Mouse (Mus musculus) neural tube, embryonic 14.5 days (tissue): ENCODE measurements around the gene Pmpca. TPM values are rescaled to one million over a fixed set of nuclear protein-coding genes. Genes with fewer than 3 reads are reported as not detected.

ENCODE experiments used
- ATAC-seq: fragments of 200-750 bp; cut with Nextera tagmentation; 2 replicates; pipeline ENCODE4 v1.8.0; 2017; ENCODE audit warnings: low read depth, mild to moderate bottlenecking, moderate TSS enrichment, moderate library complexity
- H3K27ac ChIP-seq: fragments of 300-500 bp; sonication (generic); 2 replicates; pipeline ENCODE4 v1.5.1; 2014; ENCODE audit warnings: low read depth, mild to moderate bottlenecking, control low read depth, low read length, moderate library complexity, mixed read lengths
- H3K27me3 ChIP-seq: fragments of 300-500 bp; sonication (generic); 2 replicates; pipeline ENCODE4 v1.6.1; 2014; ENCODE audit warnings: low read length; ENCODE audit not compliant: control insufficient read depth, insufficient read depth
- H3K36me3 ChIP-seq: fragments of 300-500 bp; sonication (generic); 2 replicates; pipeline ENCODE4 v1.6.1; 2014; ENCODE audit warnings: low read length, mixed read lengths; ENCODE audit not compliant: control insufficient read depth, insufficient read depth
- H3K4me1 ChIP-seq: fragments of 300-500 bp; sonication (generic); 2 replicates; pipeline ENCODE4 v1.6.1; 2014; ENCODE audit warnings: low read length; ENCODE audit not compliant: control insufficient read depth, insufficient read depth
- H3K4me2 ChIP-seq: fragments of 300-500 bp; sonication (generic); 2 replicates; pipeline ENCODE4 v1.6.1; 2014; ENCODE audit warnings: mild to moderate bottlenecking, low read depth, low read length, control low read depth
- H3K4me3 ChIP-seq: fragments of 300-500 bp; sonication (generic); 2 replicates; pipeline ENCODE4 v1.5.1; 2014; ENCODE audit warnings: low read depth, low read length, control low read depth, mixed read lengths
- H3K9ac ChIP-seq: fragments of 300-500 bp; sonication (generic); replicated peaks from 2 replicates; pipeline ENCODE4 v1.6.1; 2014; ENCODE audit warnings: low read depth, mild to moderate bottlenecking, control low read depth, low read length, mixed read lengths
- H3K9me3 ChIP-seq: fragments of 300-500 bp; sonication (generic); 2 replicates; pipeline ENCODE4 v1.6.1; 2016; ENCODE audit warnings: low read length; ENCODE audit not compliant: control insufficient read depth
- whole genome bisulfite sequencing: fragments of 180-500 bp; shearing (Covaris S2); extraction: QIAGEN DNeasy Blood & Tissue Kit; methylation state at CpG from one replicate; pipeline ENCODE4 v1.1.7; 2014; 5-methylcytosine and 5-hydroxymethylcytosine counted together
- polyA plus RNA-seq: library from polyadenylated mRNA; unstranded; fragments of >200 nt; fragmentation: Nextera tagmentation; extraction: Ambion mirVana; gene quantifications from 2 replicates; pipeline ENCODE4 v1.2.1, GENCODE M21; 2014

Gene Pmpca
- polyA plus RNA-seq, 1 experiment from 2014 or later, result 76.4 TPM

DNA sequence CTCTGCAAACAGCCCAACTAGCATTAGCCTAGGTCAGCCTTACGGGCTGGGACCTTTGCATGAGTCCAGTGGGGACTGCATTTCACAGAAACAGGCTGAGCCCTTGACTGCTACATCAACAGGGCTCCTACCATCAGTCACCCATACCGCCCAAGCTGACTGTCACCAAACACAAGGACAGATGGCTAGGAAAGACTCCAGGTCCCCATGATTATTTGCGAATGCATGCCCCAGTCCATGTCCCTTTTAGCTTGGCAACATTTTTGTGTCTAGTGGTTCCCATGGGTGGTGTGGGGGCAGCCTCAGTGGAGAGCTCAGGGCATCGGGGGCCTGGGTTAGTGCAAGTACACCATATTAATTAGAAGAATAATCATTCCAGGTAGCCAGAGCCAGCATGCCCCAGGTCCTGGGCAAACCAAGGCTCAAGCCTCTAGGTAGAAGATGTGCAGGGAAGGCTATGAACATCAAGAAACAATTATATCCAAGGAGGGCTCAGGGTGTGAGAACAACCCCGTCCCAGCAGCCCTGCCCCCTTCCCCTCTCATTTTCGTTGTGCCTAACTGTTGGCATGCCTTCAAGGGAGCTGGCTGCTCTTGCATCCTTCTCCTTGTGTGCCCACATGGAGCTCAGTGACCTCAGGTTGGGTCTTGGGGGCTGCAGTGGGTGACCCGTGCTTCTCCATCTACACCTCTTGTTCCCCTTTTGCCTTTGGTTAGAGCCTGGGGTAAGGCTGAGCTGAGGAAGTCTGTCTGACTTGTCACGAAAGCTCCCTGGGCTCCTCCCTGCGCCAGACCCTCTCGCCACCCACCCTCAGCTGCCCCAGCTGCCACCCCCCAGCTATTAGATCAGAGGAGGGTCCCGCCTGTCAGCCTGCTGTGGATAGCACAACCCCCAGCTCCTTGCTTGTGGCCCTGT is 35.8 kb upstream of the Pmpca start:
- peak overlapping the region; percentile 95 for H3K4me2 ChIP-seq
- H3K27ac ChIP-seq, result no peak overlapping the region
- H3K4me1 ChIP-seq, result peaks cover 22% of the 10 kb centered on the region
- H3K4me3 ChIP-seq, result peak overlapping the region; percentile 76
- 0 out of 2 replicates have a peak, but pooled peaks cover 9% of the 10 kb centered on the region for H3K36me3 ChIP-seq
- peak overlapping the region; percentile 96 for H3K9ac ChIP-seq
- 87% methylated on average over 11 of the region's 11 CpGs for WGBS
- no peaks in the 10 kb centered on the region for H3K9me3 ChIP-seq
- H3K27me3 ChIP-seq, result no peaks in the 10 kb centered on the region
- ATAC-seq, result no peak

DNA sequence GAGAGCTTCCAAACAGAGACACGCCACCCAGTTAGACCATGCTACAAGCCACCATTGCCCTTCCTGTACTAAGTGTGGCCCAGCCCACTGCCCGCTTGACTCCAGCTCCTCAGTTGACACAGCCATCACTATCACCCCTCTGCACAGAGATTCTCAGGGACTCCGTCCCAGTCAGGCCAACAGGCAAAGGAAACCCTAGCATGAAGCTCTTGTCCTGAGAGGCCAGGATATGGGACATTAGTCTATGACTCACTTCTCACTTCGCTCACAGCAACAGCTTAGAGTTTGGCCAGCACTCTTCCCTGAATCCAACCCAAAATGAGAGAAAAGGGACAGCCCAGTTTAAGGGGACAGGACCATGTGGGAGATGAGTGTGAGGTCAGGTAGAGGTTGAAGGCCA is 34.7 kb upstream of the Pmpca start:
- no peaks in the 10 kb centered on the region for H3K27me3 ChIP-seq
- no peak overlapping the region for H3K4me2 ChIP-seq
- H3K27ac ChIP-seq, result no peak overlapping the region
- no peak overlapping the region for H3K9ac ChIP-seq
- no peaks in the 10 kb centered on the region for H3K36me3 ChIP-seq
- H3K4me1 ChIP-seq, result peaks cover 22% of the 10 kb centered on the region
- H3K9me3 ChIP-seq, result no peaks in the 10 kb centered on the region
- no peak for ATAC-seq
- 94% methylated on average over 4 of the region's 4 CpGs for WGBS
- no peak overlapping the region for H3K4me3 ChIP-seq

DNA sequence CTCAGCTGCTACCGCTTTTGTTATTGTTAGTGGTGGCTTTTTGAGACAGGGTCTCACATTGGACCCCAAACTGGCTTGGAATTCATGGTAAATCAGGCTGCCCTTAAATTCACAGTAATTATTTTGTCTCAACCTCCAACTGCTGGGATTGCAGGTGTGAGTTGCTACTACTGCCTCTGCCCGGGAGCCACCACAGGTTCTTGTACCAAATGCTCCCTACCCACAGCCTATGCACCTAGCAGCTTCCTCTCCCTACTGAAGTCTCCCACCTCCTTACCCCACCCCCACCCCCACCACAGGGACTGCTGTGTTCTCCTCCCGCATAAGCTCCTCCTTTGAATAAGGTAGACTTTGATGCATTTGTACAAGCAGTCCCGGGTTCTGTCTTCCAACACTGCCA is 32.9 kb upstream of the Pmpca start:
- Histone ChIP-seq H3K36me3 (no peaks in the 10 kb centered on the region), H3K27ac (no peak overlapping the region), H3K4me2 (no peak overlapping the region), H3K27me3 (no peaks in the 10 kb centered on the region), H3K9me3 (no peaks in the 10 kb centered on the region), H3K4me1 (peaks cover 13% of the 10 kb centered on the region), H3K4me3 (no peak overlapping the region), H3K9ac (no peak overlapping the region)
- WGBS, result 87% methylated on average over 4 of the region's 4 CpGs
- ATAC-seq, result no peak

DNA sequence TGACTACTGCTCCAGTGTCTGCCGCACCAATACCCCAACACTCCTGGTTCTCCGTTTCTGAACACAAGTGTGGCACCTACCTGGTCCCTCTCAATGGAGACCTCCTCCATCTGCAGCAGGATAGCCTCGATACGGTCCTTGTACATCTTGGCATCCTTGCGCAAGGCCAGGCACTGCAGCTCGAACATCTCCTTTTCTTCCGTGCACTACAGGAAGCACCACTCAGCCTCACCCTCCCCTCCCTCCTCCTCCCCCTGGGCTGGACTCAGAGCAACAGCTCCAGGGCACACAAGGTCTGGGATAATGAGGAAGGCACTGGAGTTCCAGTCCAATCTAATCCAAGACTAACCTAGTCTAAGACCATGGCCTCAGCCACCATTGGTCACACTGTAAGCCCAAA is 32.5 kb upstream of the Pmpca start:
- Histone ChIP-seq H3K27ac (no peak overlapping the region), H3K4me2 (no peak overlapping the region), H3K9me3 (no peaks in the 10 kb centered on the region), H3K4me3 (no peak overlapping the region), H3K9ac (no peak overlapping the region), H3K4me1 (peaks cover 12% of the 10 kb centered on the region), H3K27me3 (no peaks in the 10 kb centered on the region), H3K36me3 (no peaks in the 10 kb centered on the region)
- 80% methylated on average over 7 of the region's 7 CpGs for WGBS
- no peak for ATAC-seq

DNA sequence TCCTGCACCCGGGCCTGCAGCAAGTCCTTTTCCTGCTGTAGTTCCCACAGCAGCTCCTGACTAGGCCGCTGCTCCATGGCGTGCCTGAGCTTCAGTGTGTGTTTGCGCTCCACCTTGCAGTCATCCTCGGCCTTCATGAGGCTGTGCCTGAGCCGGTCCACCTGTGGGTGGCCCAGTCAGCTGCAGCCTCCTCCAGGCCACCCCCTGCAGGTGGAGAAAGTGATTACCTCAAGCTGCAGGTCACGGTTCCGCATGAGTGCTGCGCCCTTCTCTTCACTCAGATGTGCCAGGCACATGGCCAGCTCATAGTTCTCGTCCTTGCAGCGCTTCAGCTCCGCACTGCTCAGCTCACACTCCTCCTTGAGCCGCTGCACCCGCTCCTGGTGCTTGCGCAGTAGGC is 31.7 kb upstream of the Pmpca start:
- Histone ChIP-seq H3K4me3 (no peak overlapping the region), H3K36me3 (no peaks in the 10 kb centered on the region), H3K4me1 (peaks cover 12% of the 10 kb centered on the region), H3K27ac (no peak overlapping the region), H3K27me3 (no peaks in the 10 kb centered on the region), H3K4me2 (no peak overlapping the region), H3K9ac (no peak overlapping the region), H3K9me3 (no peaks in the 10 kb centered on the region)
- 61% methylated on average over 15 of the region's 15 CpGs for WGBS
- no peak for ATAC-seq

DNA sequence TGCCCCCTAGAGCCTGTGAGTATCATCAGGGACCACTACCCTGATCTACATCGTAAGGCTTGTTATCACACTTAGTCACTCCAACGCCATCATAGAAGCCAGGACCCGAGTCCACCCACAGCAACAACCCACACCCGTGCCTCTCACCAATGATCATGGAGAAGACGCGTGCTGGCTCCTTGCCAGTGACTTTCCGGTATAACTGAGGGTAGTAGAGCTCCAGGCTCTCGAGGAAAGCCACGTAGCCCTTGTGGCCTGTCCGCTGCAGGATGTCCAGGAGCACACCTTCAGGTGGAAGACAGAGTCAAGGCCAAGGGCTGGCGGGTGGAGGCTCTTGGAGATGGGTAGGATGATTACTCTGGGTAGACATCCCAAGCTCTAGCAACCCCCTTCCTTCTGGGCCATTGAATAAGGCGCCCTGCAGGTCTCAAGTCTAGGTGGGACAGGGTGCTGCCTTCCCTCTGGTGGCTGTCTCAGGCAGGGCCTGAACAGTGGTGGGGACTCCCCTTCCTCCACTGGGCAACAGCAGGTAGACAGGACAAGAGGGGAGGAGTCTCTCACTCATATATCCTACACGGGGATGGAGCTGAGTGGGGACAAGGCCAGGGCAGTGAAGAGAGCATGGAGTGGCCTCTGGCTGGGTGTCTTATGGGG is 30.3 kb upstream of the Pmpca start:
- 0 out of 2 replicates have a peak, but pooled peaks have one; percentile 10 for ATAC-seq
- no peaks in the 10 kb centered on the region for H3K27me3 ChIP-seq
- no peak overlapping the region for H3K4me3 ChIP-seq
- no peak overlapping the region for H3K27ac ChIP-seq
- H3K9ac ChIP-seq, result no peak overlapping the region
- H3K36me3 ChIP-seq, result no peaks in the 10 kb centered on the region
- no peak overlapping the region for H3K4me2 ChIP-seq
- WGBS, result 91% methylated on average over 13 of the region's 13 CpGs
- H3K4me1 ChIP-seq, result 0 out of 2 replicates have a peak, but pooled peaks cover under 1% of the 10 kb centered on the region
- H3K9me3 ChIP-seq, result no peaks in the 10 kb centered on the region

DNA sequence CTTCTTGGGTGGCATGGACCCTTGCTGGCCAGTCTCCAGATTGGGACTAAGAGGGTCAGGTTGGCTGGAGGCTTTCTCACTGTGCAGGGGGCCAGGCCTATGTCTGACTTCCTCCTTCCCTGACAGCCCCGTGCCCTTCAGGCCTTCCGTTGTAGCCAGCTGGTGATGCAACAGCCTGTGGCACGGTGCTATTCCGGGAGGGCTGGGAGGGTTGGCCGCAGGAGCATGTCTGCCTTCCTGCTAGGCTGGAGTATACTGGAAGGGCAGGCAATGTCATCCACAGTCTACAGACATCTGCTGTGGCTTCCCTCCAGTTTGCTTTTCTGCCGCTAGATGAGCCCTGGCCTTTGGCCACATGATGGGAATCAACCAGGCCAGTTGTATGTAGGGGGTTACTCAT is 29.2 kb upstream of the Pmpca start:
- H3K9me3 ChIP-seq, result no peaks in the 10 kb centered on the region
- 95% methylated on average over 6 of the region's 6 CpGs for WGBS
- no peak overlapping the region for H3K9ac ChIP-seq
- peaks cover 5% of the 10 kb centered on the region; the same call in 1 of the 2 replicates for H3K36me3 ChIP-seq
- H3K4me1 ChIP-seq, result no peaks in the 10 kb centered on the region
- no peak for ATAC-seq
- H3K27me3 ChIP-seq, result no peaks in the 10 kb centered on the region
- no peak overlapping the region for H3K4me2 ChIP-seq
- no peak overlapping the region for H3K4me3 ChIP-seq
- no peak overlapping the region for H3K27ac ChIP-seq

DNA sequence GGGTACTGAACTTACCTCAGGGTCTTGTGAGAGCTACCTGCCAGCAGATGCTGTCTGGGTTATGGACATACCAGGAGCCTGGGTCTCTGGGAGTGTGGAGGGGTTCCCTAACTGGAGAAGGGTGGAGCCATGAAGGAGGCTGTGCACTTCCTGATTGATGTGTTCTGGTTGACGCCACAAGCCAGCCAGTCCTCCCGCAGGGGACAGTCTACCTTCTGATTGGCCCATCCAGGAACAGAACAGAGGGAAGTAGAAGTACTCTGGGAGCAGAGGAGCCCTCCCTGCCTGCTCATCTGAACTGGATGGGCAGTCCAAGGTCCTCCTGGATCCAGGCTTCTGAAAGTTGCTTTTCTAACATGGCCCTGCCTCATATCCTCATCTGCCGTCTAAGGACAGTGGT is 28.4 kb upstream of the Pmpca start, which contains the start of gene Card9:
Card9 (minus strand) TSS at position 147 of the 400 bp plus-strand sequence.
- no peak within 1 kb of the TSS for H3K9ac ChIP-seq
- no peaks in the 10 kb centered on the region for H3K4me1 ChIP-seq
- H3K27me3 ChIP-seq, result no peaks in the 10 kb centered on the region
- H3K4me3 ChIP-seq, result no peak within 1 kb of the TSS
- H3K9me3 ChIP-seq, result no peaks in the 10 kb centered on the region
- ATAC-seq, result no peak
- H3K27ac ChIP-seq, result no peak within 1 kb of the TSS
- H3K4me2 ChIP-seq, result no peak within 1 kb of the TSS
- peaks cover 13% of the 10 kb centered on the region for H3K36me3 ChIP-seq
- WGBS, result 52% methylated on average over 3 of the region's 3 CpGs

DNA sequence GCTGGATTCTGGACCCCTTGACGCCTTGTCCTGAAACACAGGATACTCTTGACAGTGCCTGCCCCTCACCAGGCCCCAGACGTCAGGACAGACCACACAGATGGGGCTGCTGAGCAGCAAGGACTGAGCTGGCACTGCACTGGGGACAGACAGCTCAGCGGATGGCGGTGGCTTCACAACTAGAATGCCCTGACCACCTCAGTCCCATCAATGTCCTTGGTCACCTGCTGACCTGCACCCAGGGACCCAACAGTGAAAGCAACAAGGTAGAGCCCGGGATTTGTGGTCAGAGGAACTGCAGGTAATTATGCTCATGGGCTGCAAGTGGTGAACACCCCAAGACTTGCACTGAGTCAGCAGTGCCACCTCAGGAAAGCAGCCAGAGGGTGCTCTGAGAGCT is 26.1 kb upstream of the Pmpca start:
- Histone ChIP-seq H3K27ac (no peak overlapping the region), H3K9me3 (no peaks in the 10 kb centered on the region), H3K27me3 (no peaks in the 10 kb centered on the region), H3K4me2 (no peak overlapping the region), H3K4me1 (no peaks in the 10 kb centered on the region), H3K4me3 (no peak overlapping the region), H3K36me3 (peaks cover 33% of the 10 kb centered on the region), H3K9ac (no peak overlapping the region)
- 89% methylated on average over 5 of the region's 5 CpGs for WGBS
- no peak for ATAC-seq
